ENCODE assay signal across 16 mouse cellular contexts in the genomic region with DNA sequence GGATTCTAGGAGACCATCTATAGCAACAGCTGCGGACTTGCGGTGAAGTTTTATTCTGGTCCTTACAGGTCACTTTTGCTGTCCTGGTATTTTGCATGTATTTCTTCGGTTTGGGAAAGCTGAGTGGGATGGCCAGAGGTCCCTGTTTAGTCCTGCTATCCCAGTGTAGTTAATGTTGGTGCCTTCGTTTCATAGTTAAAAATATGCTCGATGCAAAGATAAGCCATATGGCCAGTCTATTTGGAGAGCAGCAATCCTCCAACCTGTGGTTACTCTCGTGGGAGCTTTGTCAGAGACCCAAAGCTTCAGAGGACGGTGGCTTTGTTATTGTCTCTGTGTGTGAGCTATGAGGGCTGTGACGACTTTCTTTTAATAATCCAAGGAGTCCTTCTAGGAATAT.
"Had no signal": no experiment of that assay in that cellular context is flagged by ENCODE, and none has a peak within 500 bp of the region (broad histone marks: within the 10 kb centered on the region; RNA-seq: fewer than 3 reads in every experiment).

No protein-coding gene starts in this region.

- H3K27ac ChIP-seq: lung, embryonic 15.5 days; macrophage; midbrain, embryonic 13.5 days; midbrain, embryonic 15.5 days; neural tube, embryonic 12.5 days; stomach, embryonic 15.5 days; stomach, postnatal 0 days had no signal

- H3K4me1 ChIP-seq: lung, embryonic 15.5 days; midbrain, embryonic 13.5 days; neural tube, embryonic 12.5 days; stomach, embryonic 15.5 days had no signal

- H3K4me3 ChIP-seq: lung, embryonic 15.5 days; megakaryocyte, embryonic 14.5 days; midbrain, embryonic 13.5 days; midbrain, embryonic 15.5 days; neural tube, embryonic 12.5 days; stomach, embryonic 15.5 days had no signal

- H3K36me3 ChIP-seq: lung, embryonic 15.5 days; midbrain, embryonic 13.5 days; midbrain, embryonic 15.5 days; neural tube, embryonic 12.5 days; stomach, embryonic 15.5 days had no signal

- H3K9me3 ChIP-seq: lung, embryonic 15.5 days; megakaryocyte, embryonic 14.5 days; midbrain, embryonic 13.5 days; midbrain, embryonic 15.5 days; neural tube, embryonic 12.5 days; stomach, embryonic 15.5 days had no signal

- H3K27me3 ChIP-seq: lung, embryonic 15.5 days; midbrain, embryonic 13.5 days; midbrain, embryonic 15.5 days; neural tube, embryonic 12.5 days; stomach, embryonic 15.5 days had no signal

- DNase-seq: liver, postnatal 0 days; lung, adult 2 months; lung, postnatal 14 days; lung, postnatal 36 days; right cerebral cortex, postnatal 25 days; thymus, adult 2 months; thymus, postnatal 25 days; thymus, postnatal 4 days had no signal
